Mouse (Mus musculus) limb, embryonic 14.5 days (tissue): ENCODE results near the gene Map6. TPM values are rescaled to one million over a fixed set of nuclear protein-coding genes. Genes with fewer than 3 reads are reported as not detected.

Experiments used
- ATAC-seq: fragments of 200-750 bp; cut with Nextera tagmentation; 2 replicates; pipeline ENCODE4 v1.8.0; 2017; ENCODE audit warnings: low read depth, moderate number of reproducible peaks, moderate TSS enrichment; ENCODE audit not compliant: low FRiP score
- DNase-seq: peaks from one replicate; pipeline ENCODE4 v3.0.0-alpha.2; 2015; ENCODE audit warnings: low spot score
- H3K27ac ChIP-seq: fragments of 300-500 bp; sonication (generic); replicated peaks from 2 replicates; pipeline ENCODE4 v1.5.1; 2014; ENCODE audit warnings: low read depth, mild to moderate bottlenecking, low read length, moderate library complexity, mixed read lengths
- H3K27me3 ChIP-seq: fragments of 300-500 bp; sonication (generic); 2 replicates; pipeline ENCODE4 v1.6.1; 2014; ENCODE audit warnings: low read length, mixed read lengths; ENCODE audit not compliant: control insufficient read depth, insufficient read depth
- H3K36me3 ChIP-seq: fragments of 300-500 bp; sonication (generic); 2 replicates; pipeline ENCODE4 v1.6.1; 2014; ENCODE audit warnings: mild to moderate bottlenecking, low read length, moderate library complexity, mixed read lengths; ENCODE audit not compliant: control insufficient read depth, insufficient read depth
- H3K4me1 ChIP-seq: fragments of 300-500 bp; sonication (generic); 2 replicates; pipeline ENCODE4 v1.6.1; 2014; ENCODE audit warnings: antibody characterized with exemption, low read length, mixed read lengths; ENCODE audit not compliant: control insufficient read depth, insufficient read depth
- H3K4me2 ChIP-seq: fragments of 300-500 bp; sonication (generic); replicated peaks from 2 replicates; pipeline ENCODE4 v1.6.1; 2014; ENCODE audit warnings: low read depth, mild to moderate bottlenecking, low read length, moderate library complexity; ENCODE audit not compliant: severe bottlenecking
- H3K4me3 ChIP-seq: fragments of 300-500 bp; sonication (generic); replicated peaks from 2 replicates; pipeline ENCODE4 v1.5.1; 2014; ENCODE audit warnings: low read length
- H3K9ac ChIP-seq: fragments of 300-500 bp; sonication (generic); 2 replicates; pipeline ENCODE4 v1.6.1; 2014; ENCODE audit warnings: mild to moderate bottlenecking, low read depth, low read length, moderate library complexity; ENCODE audit not compliant: severe bottlenecking
- H3K9me3 ChIP-seq: fragments of 300-500 bp; sonication (generic); 2 replicates; pipeline ENCODE4 v1.6.1; 2016; ENCODE audit warnings: low read length; ENCODE audit not compliant: control insufficient read depth
- POLR2A ChIP-seq: fragments of 200-500 bp; IDR thresholded peaks from 2 replicates; pipeline ENCODE4 v1.8.0; 2012; ENCODE audit warnings: inconsistent platforms, mild to moderate bottlenecking, moderate library complexity, borderline replicate concordance; ENCODE audit not compliant: insufficient read depth, insufficient read length; ENCODE audit errors: extremely low read depth
- WGBS: fragments of 180-500 bp; shearing (Covaris S2); extraction: QIAGEN DNeasy Blood & Tissue Kit; methylation state at CpG from one replicate; pipeline ENCODE4 v1.1.7; 2014; 5-methylcytosine and 5-hydroxymethylcytosine counted together
- polyA plus RNA-seq, 2 experiments: library from polyadenylated mRNA; depleted of rRNA in 1 of 2; stranded (reverse) in 1 of 2; unstranded in 1 of 2; fragments of >200 nt; fragmentation: Nextera tagmentation in 1 of 2; extraction: Ambion mirVana in 1 of 2; gene quantifications; 2 replicates each; pipeline versions ENCODE4 v1.2.1 to v1.2.3; 2012 to 2014

The Map6 gene
- polyA plus RNA-seq, 2 experiments: 3.5 to 6.3 TPM

GRCm38 (mm10) chr7:99306640-99307039 is 39.4 kb downstream of the Map6 start:
- DNase-seq (no peak), ATAC-seq (peak; percentile 29; the same call in 1 of the 2 replicates)
- 45% methylated on average over 3 of the region's 3 CpGs for WGBS
- H3K9me3 ChIP-seq: no peaks in the 10 kb centered on the region
- H3K4me3 ChIP-seq: no peak overlapping the region
- no peak overlapping the region for H3K9ac ChIP-seq
- H3K36me3 ChIP-seq: no peaks in the 10 kb centered on the region
- H3K27me3 ChIP-seq: no peaks in the 10 kb centered on the region
- H3K4me1 ChIP-seq: peaks cover 7% of the 10 kb centered on the region; the same call in 1 of the 2 replicates
- no peak overlapping the region for H3K4me2 ChIP-seq
- H3K27ac ChIP-seq: no peak overlapping the region
- TF ChIP-seq POLR2A: no peak

- Histone ChIP-seq H3K27me3 (no peaks in the 10 kb centered on the region), H3K27ac (no peak overlapping the region), H3K4me3 (no peak overlapping the region), H3K9ac (no peak overlapping the region), H3K36me3 (no peaks in the 10 kb centered on the region), H3K9me3 (no peaks in the 10 kb centered on the region), H3K4me1 (peaks cover 20% of the 10 kb centered on the region), H3K4me2 (no peak overlapping the region)
- DNase-seq (no peak), ATAC-seq (no peak)
- 55% methylated on average over 7 of the region's 7 CpGs for WGBS
- TF ChIP-seq POLR2A: no peak
These were observed 44.2 kb downstream of the Map6 start for GRCm38 (mm10) chr7:99311433-99311832.

DNA sequence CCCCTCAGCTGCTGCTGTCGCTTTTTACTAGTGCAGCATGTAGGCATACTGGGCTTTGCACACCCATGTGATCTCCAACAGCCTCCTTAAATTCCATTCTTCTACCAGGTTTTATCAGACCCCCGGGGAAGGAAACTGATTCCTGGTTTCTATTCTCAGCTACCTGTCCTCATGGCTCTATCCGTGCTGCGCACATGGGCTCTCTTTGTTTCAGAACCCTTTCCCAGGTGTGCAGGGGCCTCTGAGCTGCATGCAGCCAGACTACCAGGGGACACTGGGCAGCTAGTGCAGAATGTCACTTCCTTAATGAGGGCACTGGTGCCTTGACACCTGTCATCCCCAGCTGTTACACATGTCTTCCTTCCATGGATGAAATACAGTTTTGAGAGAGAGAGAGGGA is 44.8 kb downstream of the Map6 start:
- WGBS: 32% methylated on average over 4 of the region's 4 CpGs
- H3K27me3 ChIP-seq: no peaks in the 10 kb centered on the region
- peak; percentile 42; the same call in 1 of the 2 replicates for ATAC-seq
- H3K9me3 ChIP-seq: no peaks in the 10 kb centered on the region
- H3K9ac ChIP-seq: no peak overlapping the region
- H3K4me3 ChIP-seq: no peak overlapping the region
- H3K4me1 ChIP-seq: peaks cover 17% of the 10 kb centered on the region
- no peak overlapping the region for H3K4me2 ChIP-seq
- no peak for TF ChIP-seq POLR2A
- no peak for DNase-seq
- H3K27ac ChIP-seq: 0 out of 2 replicates have a peak overlapping the region, but pooled peaks have one; percentile 59
- no peaks in the 10 kb centered on the region for H3K36me3 ChIP-seq

- Histone ChIP-seq H3K27me3 (no peaks in the 10 kb centered on the region), H3K4me1 (peaks cover 17% of the 10 kb centered on the region), H3K27ac (peak overlapping the region; percentile 59; the same call in 1 of the 2 replicates), H3K4me3 (no peak overlapping the region), H3K9ac (0 out of 2 replicates have a peak overlapping the region, but pooled peaks have one; percentile 34), H3K9me3 (no peaks in the 10 kb centered on the region), H3K36me3 (no peaks in the 10 kb centered on the region), H3K4me2 (no peak overlapping the region; the same call in 1 of the 2 replicates)
- TF ChIP-seq POLR2A: no peak
- peak; percentile 60 for ATAC-seq
- DNase-seq: peak; percentile 33
- 31% methylated on average over 8 of the region's 8 CpGs for whole genome bisulfite sequencing
These were observed 45.5 kb downstream of the Map6 start for GRCm38 (mm10) chr7:99312671-99313143.

GRCm38 (mm10) chr7:99313253-99313652 is 46.0 kb downstream of the Map6 start:
- 56% methylated on average over 8 of the region's 8 CpGs for WGBS

DNA sequence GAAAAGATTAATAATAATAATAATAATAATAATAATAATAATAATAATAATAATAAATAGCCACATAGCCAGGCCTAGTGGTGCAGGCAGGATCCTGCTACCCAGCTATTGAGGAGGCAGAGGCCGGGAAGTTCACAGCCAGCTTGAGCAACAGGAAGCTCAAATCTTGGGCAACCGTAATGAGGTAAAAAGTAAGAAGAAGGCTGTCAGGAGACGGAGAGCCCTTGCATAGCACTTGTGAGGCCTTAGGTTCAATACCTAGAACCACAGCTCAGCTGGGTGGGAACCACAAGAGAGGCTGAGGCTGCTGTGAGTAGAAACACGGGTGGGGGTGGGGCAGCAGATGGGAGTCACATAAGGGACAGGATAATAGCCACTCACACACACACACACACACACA is 47.3 kb downstream of the Map6 start:
- whole genome bisulfite sequencing: 86% methylated on average over 4 of the region's 4 CpGs
- H3K27ac ChIP-seq: no peak overlapping the region
- H3K36me3 ChIP-seq: no peaks in the 10 kb centered on the region
- peaks cover 17% of the 10 kb centered on the region for H3K4me1 ChIP-seq
- H3K27me3 ChIP-seq: no peaks in the 10 kb centered on the region
- no peak for TF ChIP-seq POLR2A
- ATAC-seq (no peak), DNase-seq (no peak)
- no peak overlapping the region for H3K4me2 ChIP-seq
- H3K9ac ChIP-seq: no peak overlapping the region
- H3K9me3 ChIP-seq: no peaks in the 10 kb centered on the region
- no peak overlapping the region for H3K4me3 ChIP-seq

More at GRCm38 (mm10) chr7:99313253-99313652, 46.0 kb downstream of the Map6 start:
- Histone ChIP-seq H3K4me3 (no peak overlapping the region), H3K9me3 (no peaks in the 10 kb centered on the region), H3K36me3 (no peaks in the 10 kb centered on the region), H3K27me3 (no peaks in the 10 kb centered on the region), H3K4me1 (peaks cover 17% of the 10 kb centered on the region), H3K9ac (no peak overlapping the region), H3K27ac (no peak overlapping the region), H3K4me2 (no peak overlapping the region)
- ATAC-seq (peak; percentile 13; the same call in 1 of the 2 replicates), DNase-seq (no peak)
- no peak for TF ChIP-seq POLR2A
